Mouse (Mus musculus): ENCODE data around the gene Abca1.

DNA sequence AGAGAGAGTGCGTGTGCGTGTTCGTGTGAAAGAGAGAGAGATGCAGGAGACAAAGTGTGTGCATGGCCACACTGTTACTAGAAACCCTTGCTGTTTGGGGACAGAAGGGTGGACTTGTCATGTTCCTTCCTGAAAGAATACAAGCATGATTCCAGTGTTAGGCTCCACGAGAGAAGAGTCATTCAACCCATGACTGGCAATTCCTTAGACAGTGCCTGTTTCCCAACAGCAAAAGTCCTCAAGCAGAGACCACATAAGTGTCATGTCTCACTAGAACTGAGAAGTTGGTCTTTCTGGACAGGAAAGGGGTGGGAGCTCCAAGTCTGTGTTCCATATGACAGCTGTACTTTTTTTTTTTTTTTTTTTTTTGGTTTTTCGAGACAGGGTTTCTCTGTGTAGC is 10.1 kb downstream of the Abca1 start:
- TF ChIP-seq CTCF (conservative IDR thresholded peaks at IDR 0.05; ENCODE audit: low read length) (no peak), NANOG (IDR thresholded peaks at IDR 0.05; ENCODE audit: borderline replicate concordance, low read length) (no peak), POU5F1 (IDR thresholded peaks at IDR 0.05; ENCODE audit: borderline replicate concordance, low read length) (no peak)

Data from E14TG2a.4 (cell line).